Mouse (Mus musculus) T-helper 1 cell (primary cell): Measurements from ENCODE around the gene Olfr868.

Experiments used
- in situ Hi-C: fragments of 300-600 bp; cut with MboI, MseI; formaldehyde crosslinking; loops from one replicate; pipeline ENCODE4 v1.15.1; 2025; ENCODE audit warnings: high pct_unique_total_duplicates

Gene Olfr868

DNA sequence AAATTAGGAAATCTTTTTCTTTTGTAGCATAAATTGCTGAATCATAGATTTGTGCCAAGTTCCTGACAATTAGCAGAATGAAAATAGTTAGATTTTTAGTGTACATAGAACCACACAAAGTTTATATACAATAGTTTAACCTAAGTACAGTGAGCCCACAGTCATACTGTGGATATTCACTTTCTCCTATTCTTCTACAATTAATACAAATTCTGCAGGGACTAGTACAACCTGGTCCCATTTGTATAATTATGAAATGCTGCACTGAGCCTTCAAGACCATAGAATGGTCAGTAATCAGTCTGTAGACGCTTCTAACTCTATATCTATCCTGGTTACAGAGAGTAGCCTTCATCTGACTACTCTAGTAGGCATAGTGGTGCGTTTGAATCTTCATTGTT lies at the start of gene Olfr868:
TSS of gene Olfr868 (plus strand) at position 301 of the 400 bp plus-strand sequence.
- in situ Hi-C loops: no loop called here

DNA sequence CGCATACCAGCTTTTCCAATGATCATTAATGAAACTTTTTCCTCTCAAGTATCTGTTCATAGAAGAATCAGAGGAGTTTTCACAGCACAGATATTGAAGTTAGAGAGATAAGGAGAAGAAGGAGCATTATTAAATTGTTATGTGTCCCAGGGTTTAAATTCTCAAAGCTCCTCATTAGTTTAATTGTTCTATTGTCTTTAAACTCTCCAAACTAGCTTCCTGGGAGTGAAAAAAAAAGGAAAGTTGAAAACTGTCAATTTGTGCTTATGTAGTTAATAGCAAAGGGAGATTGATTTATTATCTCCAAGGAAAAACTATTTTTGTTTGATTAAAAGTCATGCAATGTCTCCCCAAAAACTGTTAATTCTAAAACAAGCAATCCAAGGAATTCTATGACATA lies 41.0 kb upstream of the Olfr868 start, which contains the start of gene Olfr867:
TSS of gene Olfr867 (minus strand) at position 101 of the 400 bp plus-strand sequence.
- in situ Hi-C loops: no loop called here

DNA sequence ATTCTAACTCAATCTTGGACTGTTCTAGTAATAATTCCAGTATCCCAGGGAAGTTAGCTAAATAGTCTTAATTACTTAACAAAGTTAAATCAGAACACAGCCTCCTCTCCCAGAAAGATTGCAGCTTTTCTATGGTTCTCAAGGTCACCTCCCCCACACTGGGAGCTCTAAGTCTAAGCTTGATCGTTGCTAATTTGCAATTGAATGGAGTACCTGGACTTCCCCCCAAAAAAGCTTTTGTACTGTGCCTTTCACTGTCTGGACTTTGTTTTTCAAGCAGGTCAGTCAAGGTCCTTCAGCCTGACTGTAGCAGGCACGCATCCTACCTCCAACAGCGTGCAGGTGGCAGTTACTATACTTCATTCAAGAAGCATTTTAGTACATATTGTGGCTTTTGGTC lies 28.2 kb upstream of the Olfr868 start:
- in situ Hi-C loops: no loop called here

DNA sequence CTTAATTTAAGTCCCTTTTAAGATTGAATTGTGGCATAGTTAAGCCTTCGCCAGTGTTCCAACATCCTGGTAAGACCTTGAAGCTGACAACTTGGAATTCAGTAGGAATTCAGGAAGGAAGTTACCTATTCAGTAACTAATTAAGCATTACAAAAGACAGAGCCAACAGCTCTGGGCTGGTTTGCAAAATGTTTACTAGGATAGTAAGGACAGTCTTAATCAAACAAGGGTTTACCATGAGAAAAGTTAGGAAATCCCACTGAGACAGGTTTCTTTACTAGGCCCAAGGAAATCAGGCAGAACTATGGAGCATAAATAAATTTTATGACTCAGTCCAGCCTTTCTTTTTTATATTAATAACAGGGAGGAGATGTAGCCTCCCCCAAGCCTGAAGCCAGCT lies 27.1 kb upstream of the Olfr868 start:
- in situ Hi-C loops: no loop called here

DNA sequence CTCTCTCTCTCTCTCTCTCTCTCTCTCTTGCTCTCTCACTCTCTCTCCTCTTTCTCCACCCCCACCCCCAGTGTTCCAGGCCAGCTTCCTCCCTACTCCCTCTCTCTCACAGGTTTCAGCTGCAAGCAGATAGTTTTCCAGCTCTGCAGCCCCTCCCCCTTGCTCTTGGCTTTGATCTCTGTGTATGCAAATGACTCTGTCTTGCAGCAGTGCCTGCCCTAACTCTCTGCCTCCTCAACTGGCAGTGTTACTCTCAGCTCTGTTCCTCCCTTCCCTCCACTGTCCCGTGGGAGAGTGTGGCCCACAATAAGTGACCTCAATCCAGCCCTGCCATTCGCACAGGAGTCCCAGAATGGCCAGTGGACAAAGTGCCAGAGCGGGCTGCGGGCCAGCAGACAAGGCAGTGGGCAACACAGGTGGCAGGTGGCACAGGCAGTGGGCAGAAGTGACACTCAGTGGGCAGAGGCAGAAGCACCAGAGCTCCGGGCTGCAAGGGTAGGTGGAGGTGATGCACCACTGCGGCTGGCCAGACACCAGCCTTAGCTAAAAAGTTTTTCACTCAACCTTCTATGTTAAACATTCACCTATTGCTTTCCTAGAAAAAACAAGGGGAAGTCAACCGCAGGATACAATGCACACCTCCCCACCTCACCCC lies 24.8 kb upstream of the Olfr868 start:
- in situ Hi-C loops: no loop called here

DNA sequence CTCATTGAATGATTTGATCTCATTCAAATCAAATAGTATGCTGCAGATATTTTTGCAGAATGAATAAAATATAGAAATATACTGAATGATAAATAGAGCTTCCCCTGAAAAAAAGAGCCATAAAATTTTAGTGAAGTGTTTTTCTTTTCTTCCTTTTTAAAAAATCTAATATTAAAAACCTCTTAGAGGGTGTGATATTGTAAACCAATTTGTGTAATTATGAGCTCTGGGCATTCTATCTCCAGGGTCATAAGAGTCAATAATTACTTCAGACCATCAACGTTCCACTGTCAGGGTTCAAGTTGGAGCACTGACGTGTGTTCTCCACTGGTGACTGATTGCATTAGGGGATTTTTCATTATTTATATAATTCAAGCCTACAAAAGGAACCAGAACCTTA lies 30.3 kb downstream of the Olfr868 start, which contains the start of gene Olfr869:
TSS of gene Olfr869 (plus strand) at position 301 of the 400 bp plus-strand sequence.
- in situ Hi-C loops: no loop called here

DNA sequence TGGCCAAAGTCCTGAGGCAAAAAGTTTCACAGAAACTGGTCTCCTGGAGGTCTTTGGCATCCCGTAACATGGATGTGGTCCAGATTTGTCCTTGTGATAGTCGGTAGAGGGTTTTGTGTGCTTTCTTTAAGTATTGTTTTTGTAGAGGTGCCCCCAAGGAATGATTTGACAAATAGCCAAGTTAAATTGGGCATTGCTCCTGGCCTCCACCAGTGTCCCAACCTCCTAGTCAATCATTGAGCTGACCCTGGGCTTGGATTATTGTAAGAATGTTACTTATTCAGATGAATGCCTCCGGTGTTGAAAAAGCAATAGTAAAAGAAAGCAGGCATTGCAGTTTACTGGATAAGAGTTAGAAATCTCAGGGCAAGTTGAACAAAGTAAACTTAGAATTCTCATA lies 51.3 kb downstream of the Olfr868 start:
- in situ Hi-C loops: no loop called here
